Mouse (Mus musculus) forebrain, embryonic 14.5 days (tissue): Measurements from ENCODE around the gene Stard3. TPM values are rescaled to one million over a fixed set of nuclear protein-coding genes. Genes with fewer than 3 reads are reported as not detected.

Experiments used
- ATAC-seq: fragments of 200-750 bp; cut with Nextera tagmentation; 2 replicates; pipeline ENCODE4 v1.8.0; 2017; ENCODE audit warnings: mild to moderate bottlenecking, moderate library complexity
- DNase-seq: peaks from one replicate; pipeline ENCODE4 v3.0.0-alpha.2; 2015; ENCODE audit warnings: low spot score
- H3K27ac ChIP-seq: fragments of 300-500 bp; sonication (generic); 2 replicates; pipeline ENCODE4 v1.5.1; 2014; ENCODE audit warnings: low read depth, mild to moderate bottlenecking, control low read depth, low read length, moderate library complexity
- H3K27me3 ChIP-seq: fragments of 300-500 bp; sonication (generic); replicated peaks from 2 replicates; pipeline ENCODE4 v1.6.1; 2014; ENCODE audit warnings: low read length, control low read depth, mixed read lengths; ENCODE audit not compliant: control insufficient read depth, insufficient read depth
- H3K36me3 ChIP-seq: fragments of 300-500 bp; sonication (generic); 2 replicates; pipeline ENCODE4 v1.6.1; 2014; ENCODE audit warnings: low read length, control low read depth; ENCODE audit not compliant: control insufficient read depth, insufficient read depth
- H3K4me1 ChIP-seq: fragments of 300-500 bp; sonication (generic); 2 replicates; pipeline ENCODE4 v1.6.1; 2014; ENCODE audit warnings: antibody characterized with exemption, low read length, control low read depth; ENCODE audit not compliant: control insufficient read depth, insufficient read depth
- H3K4me2 ChIP-seq: fragments of 300-500 bp; sonication (generic); 2 replicates; pipeline ENCODE4 v1.6.1; 2014; ENCODE audit warnings: mild to moderate bottlenecking, control low read depth, low read length
- H3K4me3 ChIP-seq: fragments of 300-500 bp; sonication (generic); 2 replicates; pipeline ENCODE4 v1.5.1; 2014; ENCODE audit warnings: low read depth, low read length, control low read depth
- H3K9ac ChIP-seq: fragments of 300-500 bp; sonication (generic); 2 replicates; pipeline ENCODE4 v1.6.1; 2014; ENCODE audit warnings: mild to moderate bottlenecking, low read length, control low read depth, moderate library complexity
- H3K9me3 ChIP-seq: fragments of 300-500 bp; sonication (generic); replicated peaks from 2 replicates; pipeline ENCODE4 v1.6.1; 2016; ENCODE audit warnings: low read length, control low read depth, mixed read lengths; ENCODE audit not compliant: control insufficient read depth
- WGBS: fragments of 180-500 bp; shearing (Covaris S2); extraction: QIAGEN DNeasy Blood & Tissue Kit; methylation state at CpG from one replicate; pipeline ENCODE4 v1.1.7; 2014; 5-methylcytosine and 5-hydroxymethylcytosine counted together
- polyA plus RNA-seq: library from polyadenylated mRNA; unstranded; fragments of >200 nt; fragmentation: Nextera tagmentation; extraction: Ambion mirVana; gene quantifications from 2 replicates; pipeline ENCODE4 v1.2.1, GENCODE M21; 2014

The Stard3 gene
- 43.8 and 46.6 TPM in 2 replicates for polyA plus RNA-seq

DNA sequence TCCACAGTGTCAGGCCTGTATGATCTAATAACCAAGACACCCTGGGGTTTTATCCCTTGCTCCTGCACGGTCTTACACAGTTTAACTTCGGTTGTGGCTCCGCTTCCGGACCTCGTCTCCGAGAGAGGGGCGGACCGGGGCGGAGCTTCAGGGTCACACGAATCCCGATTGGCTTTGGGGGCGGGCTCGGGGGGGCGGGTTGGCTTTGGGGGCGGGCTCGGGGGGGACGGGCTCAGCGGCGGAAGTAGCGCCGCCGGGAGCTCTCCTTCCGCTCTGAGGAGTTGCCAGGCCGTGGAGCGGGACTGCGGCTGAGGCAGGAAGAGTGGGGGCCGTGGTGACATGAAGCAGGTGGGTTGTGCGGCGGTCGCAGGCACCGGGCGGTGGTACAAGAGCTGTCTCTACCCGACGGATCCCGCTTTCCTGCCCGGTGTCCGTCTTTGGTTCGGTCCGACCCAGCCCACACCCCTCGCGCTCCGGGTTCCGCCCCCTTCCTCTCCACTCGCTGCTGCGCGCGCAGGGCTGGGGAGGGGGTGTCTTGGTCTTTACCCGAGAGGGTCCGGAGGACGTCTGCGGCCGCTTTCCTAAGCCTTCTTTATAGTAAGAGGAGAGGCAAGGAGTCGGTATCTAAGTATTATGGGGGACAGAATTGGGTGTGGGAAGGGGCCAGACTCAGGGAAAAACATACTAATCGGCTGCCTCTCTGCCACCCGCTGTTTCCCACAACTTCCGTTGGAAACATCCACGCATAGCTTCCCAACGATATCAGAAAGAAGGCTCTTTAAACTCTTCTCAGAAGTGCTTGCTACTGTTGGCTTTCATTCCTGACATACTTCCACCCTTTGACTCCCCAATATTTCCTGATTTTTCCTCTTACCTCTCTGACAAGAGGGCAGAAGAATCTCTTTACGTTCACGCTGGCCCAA, at the start of gene Stard3:
Gene Stard3 (plus strand): TSS at position 208 of the 923 bp plus-strand sequence.
- ATAC-seq (peak; percentile 90), DNase-seq (peak; percentile 94)
- peak within 1 kb of the TSS; percentile 66; the same call in 1 of the 2 replicates for H3K27ac ChIP-seq
- peak within 1 kb of the TSS; percentile 75 for H3K9ac ChIP-seq
- no peaks in the 10 kb centered on the region for H3K9me3 ChIP-seq
- no peaks in the 10 kb centered on the region for H3K36me3 ChIP-seq
- peak within 1 kb of the TSS; percentile 68 for H3K4me3 ChIP-seq
- peaks cover 16% of the 10 kb centered on the region for H3K4me1 ChIP-seq
- under 1% methylated on average over 59 of the region's 60 CpGs for WGBS
- no peaks in the 10 kb centered on the region for H3K27me3 ChIP-seq
- peak within 1 kb of the TSS; percentile 91 for H3K4me2 ChIP-seq

- H3K27ac ChIP-seq: peak overlapping the region; percentile 49; the same call in 1 of the 2 replicates
- WGBS: under 1% methylated on average over 26 of the region's 26 CpGs
Observed at GRCm38 (mm10) chr11:98313790-98314323, 44.3 kb upstream of the Stard3 start.

DNA sequence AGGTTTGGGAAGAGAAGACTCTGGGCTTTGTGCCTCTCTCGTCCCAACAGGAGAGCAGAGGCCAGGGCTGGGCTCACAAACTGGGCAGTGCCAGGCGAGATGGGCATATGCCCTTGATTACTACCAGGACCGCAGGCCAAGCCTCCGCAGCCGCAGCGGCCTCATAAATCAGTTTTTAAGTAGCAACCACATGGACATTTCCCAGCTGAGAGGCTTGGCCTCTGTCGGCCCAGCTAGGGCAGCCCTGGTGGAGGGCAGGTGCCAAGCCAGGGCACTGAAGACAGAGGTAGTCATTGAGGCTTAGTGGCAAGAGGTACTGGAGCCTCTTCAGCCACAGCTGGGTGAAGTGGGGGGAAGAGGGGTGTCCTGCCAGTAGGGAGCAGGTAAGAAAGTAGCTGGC, 40.7 kb upstream of the Stard3 start:
- Histone ChIP-seq H3K36me3 (no peaks in the 10 kb centered on the region), H3K4me2 (peak overlapping the region; percentile 41), H3K4me3 (no peak overlapping the region), H3K4me1 (peaks cover 27% of the 10 kb centered on the region), H3K9me3 (no peaks in the 10 kb centered on the region), H3K9ac (peak overlapping the region; percentile 17; the same call in 1 of the 2 replicates), H3K27me3 (peaks cover 69% of the 10 kb centered on the region), H3K27ac (peak overlapping the region; percentile 95)
- no peak for ATAC-seq
- 2% methylated on average over 7 of the region's 7 CpGs for WGBS
- no peak for DNase-seq

More at GRCm38 (mm10) chr11:98313790-98314323, 44.3 kb upstream of the Stard3 start:
- Histone ChIP-seq H3K4me1 (peaks cover 10% of the 10 kb centered on the region), H3K27me3 (peaks cover 50% of the 10 kb centered on the region), H3K9ac (peak overlapping the region; percentile 21; the same call in 1 of the 2 replicates), H3K36me3 (no peaks in the 10 kb centered on the region), H3K9me3 (no peaks in the 10 kb centered on the region), H3K4me3 (peak overlapping the region; percentile 2; the same call in 1 of the 2 replicates), H3K4me2 (peak overlapping the region; percentile 32)
- ATAC-seq (peak; percentile 64), DNase-seq (peak; percentile 69)

DNA sequence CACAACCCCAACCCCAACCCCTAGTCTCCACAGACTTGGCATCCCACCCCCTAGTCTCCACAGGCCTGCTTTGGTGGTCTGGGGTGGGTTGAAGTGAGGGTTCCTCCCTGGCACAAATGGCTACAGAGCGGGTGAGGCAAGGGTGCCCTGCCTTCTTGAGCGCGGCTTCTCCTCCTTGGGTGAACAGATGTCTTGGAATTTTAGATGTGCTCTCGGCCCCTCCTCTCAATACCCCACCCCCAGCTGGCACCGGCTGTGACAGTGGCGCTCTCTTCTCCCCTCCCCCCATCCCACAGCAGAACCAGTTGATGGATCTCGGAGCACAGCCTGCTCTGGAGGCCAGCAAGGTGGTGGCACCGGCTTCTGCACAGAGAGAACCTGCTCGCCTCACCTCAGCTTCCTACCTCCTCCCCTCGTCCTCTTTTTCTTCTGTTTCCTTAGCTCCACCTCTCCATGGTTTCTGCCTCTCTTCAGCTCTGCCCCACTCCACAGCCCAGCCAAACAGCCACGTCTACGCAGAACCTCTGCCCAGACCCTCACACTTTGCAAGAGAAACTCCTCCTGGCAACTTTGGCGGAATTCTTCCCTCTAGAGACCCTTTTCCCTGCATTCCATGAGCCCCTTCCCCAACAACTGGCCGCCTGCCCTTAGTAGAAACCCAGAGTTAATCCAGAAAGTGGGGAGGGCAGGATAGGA, 39.6 kb upstream of the Stard3 start:
- no peaks in the 10 kb centered on the region for H3K36me3 ChIP-seq
- H3K9ac ChIP-seq: no peak overlapping the region
- WGBS: under 1% methylated on average over 14 of the region's 14 CpGs
- peak overlapping the region; percentile 95 for H3K27ac ChIP-seq
- ATAC-seq: no peak; the same call in 1 of the 2 replicates
- H3K4me2 ChIP-seq: peak overlapping the region; percentile 41
- no peaks in the 10 kb centered on the region for H3K9me3 ChIP-seq
- peaks cover 29% of the 10 kb centered on the region for H3K4me1 ChIP-seq
- DNase-seq: peak; percentile 65
- H3K4me3 ChIP-seq: peak overlapping the region; percentile 5; the same call in 1 of the 2 replicates
- H3K27me3 ChIP-seq: peaks cover 78% of the 10 kb centered on the region

- H3K36me3 ChIP-seq: no peaks in the 10 kb centered on the region
- peaks cover 83% of the 10 kb centered on the region for H3K27me3 ChIP-seq
- H3K27ac ChIP-seq: peak overlapping the region; percentile 95
- ATAC-seq (peak; percentile 65; the same call in 1 of the 2 replicates), DNase-seq (peak; percentile 84)
- peak overlapping the region; percentile 53 for H3K4me2 ChIP-seq
- H3K4me1 ChIP-seq: peaks cover 29% of the 10 kb centered on the region
- no peaks in the 10 kb centered on the region for H3K9me3 ChIP-seq
- no peak overlapping the region for H3K4me3 ChIP-seq
- no peak overlapping the region for H3K9ac ChIP-seq
- WGBS: 2% methylated on average over 15 of the region's 15 CpGs
Observed at GRCm38 (mm10) chr11:98319120-98319519, 39.0 kb upstream of the Stard3 start.

DNA sequence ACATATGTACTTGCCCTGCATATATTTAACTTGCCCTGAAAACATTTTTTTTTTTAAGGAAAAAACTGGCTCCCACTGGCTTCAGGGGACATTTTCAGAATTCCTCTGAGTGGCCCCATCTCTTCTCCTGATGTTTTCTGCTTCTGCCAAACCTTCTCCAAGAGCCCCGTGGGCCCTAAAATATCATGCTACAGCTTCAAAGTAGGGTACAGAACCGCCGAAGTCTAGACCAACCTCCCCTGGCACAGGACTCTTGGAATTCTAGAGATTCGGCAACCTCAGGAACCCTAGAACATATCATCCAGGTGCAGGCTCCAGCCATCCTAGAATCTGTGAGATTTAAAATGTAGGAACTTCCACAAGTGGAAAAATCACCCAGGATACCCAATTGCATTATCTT, 38.6 kb upstream of the Stard3 start:
- WGBS: 11% methylated on average over 4 of the region's 4 CpGs
- Histone ChIP-seq H3K4me1 (peaks cover 32% of the 10 kb centered on the region), H3K27me3 (peaks cover 84% of the 10 kb centered on the region), H3K36me3 (no peaks in the 10 kb centered on the region), H3K9me3 (no peaks in the 10 kb centered on the region), H3K27ac (peak overlapping the region; percentile 95), H3K4me3 (peak overlapping the region; percentile 19; the same call in 1 of the 2 replicates), H3K9ac (no peak overlapping the region), H3K4me2 (peak overlapping the region; percentile 53)
- ATAC-seq: no peak
- no peak for DNase-seq

GRCm38 (mm10) chr11:98319944-98320343, 38.2 kb upstream of the Stard3 start:
- Histone ChIP-seq H3K9me3 (no peaks in the 10 kb centered on the region), H3K9ac (no peak overlapping the region; the same call in 1 of the 2 replicates), H3K4me2 (peak overlapping the region; percentile 53), H3K27ac (peak overlapping the region; percentile 95), H3K36me3 (no peaks in the 10 kb centered on the region), H3K27me3 (peaks cover 86% of the 10 kb centered on the region), H3K4me1 (peaks cover 32% of the 10 kb centered on the region), H3K4me3 (peak overlapping the region; percentile 19; the same call in 1 of the 2 replicates)
- DNase-seq: no peak
- WGBS: 9% methylated on average over 2 of the region's 2 CpGs
- ATAC-seq: no peak

- ATAC-seq (peak; percentile 49; the same call in 1 of the 2 replicates), DNase-seq (peak; percentile 70)
- H3K9ac ChIP-seq: peak overlapping the region; percentile 66
- H3K36me3 ChIP-seq: 0 out of 2 replicates have a peak, but pooled peaks cover 2% of the 10 kb centered on the region
- H3K27ac ChIP-seq: peak overlapping the region; percentile 95
- H3K4me3 ChIP-seq: peak overlapping the region; percentile 19
- peaks cover 32% of the 10 kb centered on the region for H3K4me1 ChIP-seq
- H3K9me3 ChIP-seq: no peaks in the 10 kb centered on the region
- H3K27me3 ChIP-seq: peaks cover 86% of the 10 kb centered on the region
- H3K4me2 ChIP-seq: peak overlapping the region; percentile 53
- whole genome bisulfite sequencing: 6% methylated on average over 12 of the region's 12 CpGs
Observed at GRCm38 (mm10) chr11:98320381-98320780, 37.8 kb upstream of the Stard3 start.
